In genomic region chr16:11626004-11626481, GRCm38 (mm10) we compare ENCODE assay signal across 21 mouse cellular contexts.
DNase-seq lines count a peak whose midpoint lies in the region; ATAC-seq and TF ChIP-seq lines count a peak whose summit lies in the region.
"Had no signal": no experiment of that assay in that cellular context is flagged by ENCODE, and none has a peak within 500 bp of the region (broad histone marks: within the 10 kb centered on the region; RNA-seq: fewer than 3 reads in every experiment).

No protein-coding gene starts in this region.

- WGBS in forebrain, embryonic 13.5 days: 29% methylated on average over 1 of the region's 1 CpGs
- WGBS in forebrain, embryonic 11.5 days: 50% methylated on average over 1 of the region's 1 CpGs
- 48% methylated on average over 1 of the region's 1 CpGs for WGBS in midbrain, postnatal 0 days
- 48% methylated on average over 1 of the region's 1 CpGs for WGBS in midbrain, embryonic 14.5 days
- 25% methylated on average over 1 of the region's 1 CpGs for WGBS in neural tube, embryonic 15.5 days

- no peak overlapping the region for H3K4me3 ChIP-seq in forebrain, embryonic 13.5 days
- H3K4me3 ChIP-seq in forebrain, embryonic 11.5 days (ENCODE audit: low read depth, low read length): no peak overlapping the region
- no peak overlapping the region for H3K4me3 ChIP-seq in midbrain, postnatal 0 days (ENCODE audit: low read depth, low read length)
- H3K4me3 ChIP-seq in midbrain, embryonic 14.5 days (replicated peaks; ENCODE audit: low read depth, low read length): no peak overlapping the region
- H3K4me3 ChIP-seq in neural tube, embryonic 15.5 days (replicated peaks): no peak overlapping the region
- H3K4me3 ChIP-seq: embryonic facial prominence, embryonic 10.5 days; heart, embryonic 12.5 days; limb, embryonic 13.5 days had no signal

- no peaks in the 10 kb centered on the region for H3K36me3 ChIP-seq in forebrain, embryonic 13.5 days (ENCODE audit: poor library complexity, severe bottlenecking)
- H3K36me3 ChIP-seq in forebrain, embryonic 11.5 days (ENCODE audit: control insufficient read depth, insufficient read depth, low read length): no peaks in the 10 kb centered on the region
- no peaks in the 10 kb centered on the region for H3K36me3 ChIP-seq in midbrain, postnatal 0 days (ENCODE audit: insufficient read depth, low read length)
- no peaks in the 10 kb centered on the region for H3K36me3 ChIP-seq in midbrain, embryonic 14.5 days (ENCODE audit: control insufficient read depth, insufficient read depth, low read length)
- H3K36me3 ChIP-seq in neural tube, embryonic 15.5 days: no peaks in the 10 kb centered on the region
- H3K36me3 ChIP-seq: embryonic facial prominence, embryonic 10.5 days; heart, embryonic 12.5 days; limb, embryonic 13.5 days had no signal

- DNase-seq in forebrain, embryonic 11.5 days (ENCODE audit: low spot score): no peak
- DNase-seq in layer of hippocampus, adult 18-20 months (ENCODE audit: low spot score in 2 of 2): peak; percentile 27 to 56
- DNase-seq in layer of hippocampus, postnatal 36 days: no peak
- DNase-seq in midbrain, postnatal 0 days (ENCODE audit: low spot score): peak; percentile 65
- DNase-seq in midbrain, embryonic 14.5 days: no peak
- DNase-seq in embryo, embryonic 9.5 days (ENCODE audit: extremely low spot score): no peak
- DNase-seq: cerebellum, postnatal 10 days; gastrocnemius, postnatal 10 days; heart, postnatal 4 days; kidney, postnatal 36 days; lung, adult 18-20 months; spleen, adult 18-20 months; thymus, postnatal 25 days had no signal

- H3K9me3 ChIP-seq in forebrain, embryonic 13.5 days (replicated peaks): no peaks in the 10 kb centered on the region
- H3K9me3 ChIP-seq in forebrain, embryonic 11.5 days (ENCODE audit: control insufficient read depth, low read length): no peaks in the 10 kb centered on the region
- H3K9me3 ChIP-seq in midbrain, postnatal 0 days (ENCODE audit: low read length): no peaks in the 10 kb centered on the region
- H3K9me3 ChIP-seq in midbrain, embryonic 14.5 days (ENCODE audit: control insufficient read depth, low read length): no peaks in the 10 kb centered on the region
- H3K9me3 ChIP-seq in neural tube, embryonic 15.5 days (replicated peaks): no peaks in the 10 kb centered on the region
- H3K9me3 ChIP-seq: embryonic facial prominence, embryonic 10.5 days; heart, embryonic 12.5 days; limb, embryonic 13.5 days had no signal

- peak; percentile 33; the same call in 1 of the 2 replicates for ATAC-seq in forebrain, embryonic 13.5 days
- ATAC-seq in forebrain, embryonic 11.5 days (replicated peaks; ENCODE audit: low FRiP score): no peak
- no peak for ATAC-seq in midbrain, postnatal 0 days (ENCODE audit: low FRiP score)
- ATAC-seq in midbrain, embryonic 14.5 days (ENCODE audit: low FRiP score, low TSS enrichment): no peak
- peak; percentile 43; the same call in 1 of the 2 replicates for ATAC-seq in neural tube, embryonic 15.5 days (ENCODE audit: low FRiP score)
- ATAC-seq: intestine, postnatal 0 days had no signal

- H3K9ac ChIP-seq in forebrain, embryonic 13.5 days: no peak overlapping the region
- no peak overlapping the region for H3K9ac ChIP-seq in forebrain, embryonic 11.5 days (ENCODE audit: low read length)
- no peak overlapping the region for H3K9ac ChIP-seq in midbrain, postnatal 0 days (replicated peaks; ENCODE audit: low read length, poor library complexity, severe bottlenecking)
- no peak overlapping the region for H3K9ac ChIP-seq in midbrain, embryonic 14.5 days (replicated peaks; ENCODE audit: low read length)
- H3K9ac ChIP-seq in neural tube, embryonic 15.5 days (replicated peaks): no peak overlapping the region
- H3K9ac ChIP-seq: heart, embryonic 12.5 days; limb, embryonic 13.5 days had no signal

- H3K27me3 ChIP-seq in forebrain, embryonic 13.5 days: no peaks in the 10 kb centered on the region
- no peaks in the 10 kb centered on the region for H3K27me3 ChIP-seq in forebrain, embryonic 11.5 days (ENCODE audit: control insufficient read depth, insufficient read depth, low read length)
- no peaks in the 10 kb centered on the region for H3K27me3 ChIP-seq in midbrain, postnatal 0 days (ENCODE audit: insufficient read depth, low read length)
- no peaks in the 10 kb centered on the region for H3K27me3 ChIP-seq in midbrain, embryonic 14.5 days (ENCODE audit: control insufficient read depth, insufficient read depth, low read length)
- H3K27me3 ChIP-seq in neural tube, embryonic 15.5 days (replicated peaks): no peaks in the 10 kb centered on the region
- H3K27me3 ChIP-seq: heart, embryonic 12.5 days; limb, embryonic 13.5 days had no signal

- H3K4me2 ChIP-seq in forebrain, embryonic 13.5 days: no peak overlapping the region
- H3K4me2 ChIP-seq in forebrain, embryonic 11.5 days (ENCODE audit: low read depth, low read length, severe bottlenecking): no peak overlapping the region
- no peak overlapping the region for H3K4me2 ChIP-seq in midbrain, postnatal 0 days (ENCODE audit: low read depth, low read length, poor library complexity, severe bottlenecking)
- no peak overlapping the region for H3K4me2 ChIP-seq in midbrain, embryonic 14.5 days (ENCODE audit: low read length)
- H3K4me2 ChIP-seq in neural tube, embryonic 15.5 days: no peak overlapping the region
- H3K4me2 ChIP-seq: heart, embryonic 12.5 days; limb, embryonic 13.5 days had no signal

- no peak overlapping the region for H3K27ac ChIP-seq in forebrain, embryonic 13.5 days
- no peak overlapping the region for H3K27ac ChIP-seq in forebrain, embryonic 11.5 days (ENCODE audit: low read depth, low read length)
- H3K27ac ChIP-seq in midbrain, postnatal 0 days (ENCODE audit: low read depth, low read length): peak overlapping the region; percentile 38; the same call in 1 of the 2 replicates
- no peak overlapping the region for H3K27ac ChIP-seq in midbrain, embryonic 14.5 days (replicated peaks; ENCODE audit: low read depth, low read length)
- H3K27ac ChIP-seq in neural tube, embryonic 15.5 days (replicated peaks): peak overlapping the region; percentile 56
- H3K27ac ChIP-seq: embryonic facial prominence, embryonic 10.5 days; limb, embryonic 13.5 days; macrophage; stomach, postnatal 0 days had no signal

- peaks cover 10% of the 10 kb centered on the region for H3K4me1 ChIP-seq in forebrain, embryonic 13.5 days
- H3K4me1 ChIP-seq in forebrain, embryonic 11.5 days (replicated peaks; ENCODE audit: control insufficient read depth, insufficient read depth, low read length): no peaks in the 10 kb centered on the region; the same call in 1 of the 2 replicates
- H3K4me1 ChIP-seq in midbrain, postnatal 0 days (ENCODE audit: insufficient read depth, low read length): no peaks in the 10 kb centered on the region
- H3K4me1 ChIP-seq in midbrain, embryonic 14.5 days (ENCODE audit: control insufficient read depth, insufficient read depth, low read length): no peaks in the 10 kb centered on the region
- 0 out of 2 replicates have a peak, but pooled peaks cover 2% of the 10 kb centered on the region for H3K4me1 ChIP-seq in neural tube, embryonic 15.5 days
- H3K4me1 ChIP-seq: embryonic facial prominence, embryonic 10.5 days; heart, embryonic 12.5 days; limb, embryonic 13.5 days had no signal

- TF ChIP-seq CTCF in midbrain, postnatal 0 days (IDR thresholded peaks at IDR 0.05): no peak

Comparison
In these comparisons a context has a peak if more than half of its experiments do, and no peak if none do; other contexts are left out.
1. ATAC-seq: peak in forebrain, embryonic 13.5 days (single experiment) and neural tube, embryonic 15.5 days (single experiment); none in forebrain, embryonic 11.5 days (single experiment), midbrain, postnatal 0 days (single experiment) and midbrain, embryonic 14.5 days (single experiment).
2. H3K27ac ChIP-seq: peak in midbrain, postnatal 0 days (single experiment) and neural tube, embryonic 15.5 days (single experiment); none in forebrain, embryonic 13.5 days (single experiment), forebrain, embryonic 11.5 days (single experiment) and midbrain, embryonic 14.5 days (single experiment).
3. DNase-seq: peak in layer of hippocampus, adult 18-20 months (2 of 2) and midbrain, postnatal 0 days (single experiment); none in forebrain, embryonic 11.5 days (single experiment), layer of hippocampus, postnatal 36 days (0 of 2), midbrain, embryonic 14.5 days (single experiment) and embryo, embryonic 9.5 days (single experiment).